Mouse (Mus musculus): Measurements from ENCODE around the gene Mafg. TPM values are rescaled to one million over a fixed set of nuclear protein-coding genes. Genes with fewer than 3 reads are reported as not detected.
A peak's percentile ranks its signal among the peaks of the same experiment; 100 is the strongest.
"Not testable (repeated sequence)": the region's sequence is repeated elsewhere in the genome, so short reads cannot be mapped to it uniquely, and the experiment has no call there.

The Mafg gene
- 10 to 100 TPM; 33.0 to 47.3 (median 39.2) TPM for total RNA-seq (2022)

GRCm38 (mm10) chr11:120633520-120634343 lies at the start of gene Mafg:
Gene Mafg (minus strand): TSS chr11:120633600.
- peak; percentile 88 for DNase-seq (ENCODE audit: low spot score)

GRCm38 (mm10) chr11:120682683-120683082 lies 49.3 kb upstream of the Mafg start:
- no peak for DNase-seq (ENCODE audit: low spot score)

- no peak for DNase-seq (ENCODE audit: low spot score)
Measured at GRCm38 (mm10) chr11:120679909-120680308, 46.5 kb upstream of the Mafg start.

GRCm38 (mm10) chr11:120676951-120677350 lies 43.6 kb upstream of the Mafg start:
- no peak for DNase-seq (ENCODE audit: low spot score)

GRCm38 (mm10) chr11:120675875-120676274 lies 42.5 kb upstream of the Mafg start:
- DNase-seq (ENCODE audit: low spot score): not testable (repeated sequence)

GRCm38 (mm10) chr11:120673594-120674122 lies 40.3 kb upstream of the Mafg start:
- no peak for DNase-seq (ENCODE audit: low spot score)

- peak; percentile 91 for DNase-seq (ENCODE audit: low spot score)
Measured at GRCm38 (mm10) chr11:120672687-120673593, 39.5 kb upstream of the Mafg start, which contains the start of gene Aspscr1. Gene Aspscr1 (plus strand): TSS chr11:120672973.

- no peak for DNase-seq (ENCODE audit: low spot score)
Measured at GRCm38 (mm10) chr11:120666617-120667016, 33.2 kb upstream of the Mafg start.

GRCm38 (mm10) chr11:120665406-120665805 lies 32.0 kb upstream of the Mafg start:
- DNase-seq (ENCODE audit: low spot score): peak; percentile 75

- no peak for DNase-seq (ENCODE audit: low spot score)
Measured at GRCm38 (mm10) chr11:120663714-120664113, 30.3 kb upstream of the Mafg start.

- no peak for DNase-seq (ENCODE audit: low spot score)
Measured at GRCm38 (mm10) chr11:120662759-120663158, 29.4 kb upstream of the Mafg start.

GRCm38 (mm10) chr11:120661076-120661460 lies 27.7 kb upstream of the Mafg start, which contains the start of gene Notum:
Gene Notum (minus strand): TSS chr11:120661175.
- no peak for DNase-seq (ENCODE audit: low spot score)

- no peak for DNase-seq (ENCODE audit: low spot score)
Measured at GRCm38 (mm10) chr11:120660301-120661075, 27.1 kb upstream of the Mafg start.

GRCm38 (mm10) chr11:120659509-120660300 lies 26.3 kb upstream of the Mafg start:
- DNase-seq (ENCODE audit: low spot score): no peak

GRCm38 (mm10) chr11:120658876-120659410 lies 25.5 kb upstream of the Mafg start:
- peak; percentile 66 for DNase-seq (ENCODE audit: low spot score)

GRCm38 (mm10) chr11:120657301-120657700 lies 23.9 kb upstream of the Mafg start:
- no peak for DNase-seq (ENCODE audit: low spot score)

- no peak for DNase-seq (ENCODE audit: low spot score)
Measured at GRCm38 (mm10) chr11:120654741-120655140, 21.3 kb upstream of the Mafg start.

GRCm38 (mm10) chr11:120651872-120652271 lies 18.5 kb upstream of the Mafg start:
- DNase-seq (ENCODE audit: low spot score): no peak

- no peak for DNase-seq (ENCODE audit: low spot score)
Measured at GRCm38 (mm10) chr11:120648001-120648476, 14.6 kb upstream of the Mafg start, which contains the start of gene Myadml2. Gene Myadml2 (minus strand): TSS chr11:120648158.

Data from heart, adult 8-10 months (tissue).